Mouse (Mus musculus) WW6 (cell line): ENCODE results near the gene Aars2.

Source experiments
- DNase-seq: peaks from one replicate; pipeline ENCODE4 v3.0.0-alpha.2; 2013; ENCODE audit warnings: low read depth, low spot score

The Aars2 gene

DNA sequence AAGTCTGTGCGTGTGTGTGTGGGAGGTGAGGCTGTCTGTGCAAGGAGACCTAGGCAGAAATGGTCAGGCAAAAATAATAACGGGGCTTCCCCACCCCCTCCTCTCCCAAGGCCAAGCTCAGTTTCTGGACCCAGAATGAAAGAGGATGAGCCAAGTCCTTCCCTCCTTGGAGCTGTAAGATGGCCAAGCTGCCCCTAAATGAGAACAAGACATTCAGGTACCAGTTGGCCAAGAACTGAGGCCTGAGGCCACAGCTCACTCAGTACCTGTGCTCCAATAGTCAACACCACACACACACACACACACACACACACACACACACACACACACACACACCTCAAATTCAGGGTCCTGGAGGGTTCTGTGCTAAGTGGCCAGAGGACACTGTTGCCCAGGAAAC lies 36.1 kb downstream of the Aars2 start:
- DNase-seq: no peak

DNA sequence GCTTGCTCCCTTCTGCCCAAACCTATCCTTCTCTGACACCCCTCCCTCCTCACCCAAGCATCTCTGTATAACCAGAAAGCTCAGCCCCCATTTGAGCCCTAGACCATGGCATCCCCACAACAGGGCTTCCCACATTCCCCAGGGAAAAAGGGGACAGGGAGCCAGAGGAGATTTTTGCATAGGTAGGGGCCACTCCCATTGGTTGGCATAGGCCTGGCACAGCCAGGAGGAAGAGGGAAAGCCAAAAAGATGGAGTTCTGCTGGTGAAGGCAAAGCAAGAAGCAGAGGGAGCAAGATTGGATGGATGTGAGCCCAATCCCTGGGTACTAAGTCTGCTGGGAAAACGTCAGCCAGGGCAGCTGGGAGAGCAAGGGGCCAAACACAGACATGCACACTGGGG lies 36.5 kb downstream of the Aars2 start:
- DNase-seq: no peak

DNA sequence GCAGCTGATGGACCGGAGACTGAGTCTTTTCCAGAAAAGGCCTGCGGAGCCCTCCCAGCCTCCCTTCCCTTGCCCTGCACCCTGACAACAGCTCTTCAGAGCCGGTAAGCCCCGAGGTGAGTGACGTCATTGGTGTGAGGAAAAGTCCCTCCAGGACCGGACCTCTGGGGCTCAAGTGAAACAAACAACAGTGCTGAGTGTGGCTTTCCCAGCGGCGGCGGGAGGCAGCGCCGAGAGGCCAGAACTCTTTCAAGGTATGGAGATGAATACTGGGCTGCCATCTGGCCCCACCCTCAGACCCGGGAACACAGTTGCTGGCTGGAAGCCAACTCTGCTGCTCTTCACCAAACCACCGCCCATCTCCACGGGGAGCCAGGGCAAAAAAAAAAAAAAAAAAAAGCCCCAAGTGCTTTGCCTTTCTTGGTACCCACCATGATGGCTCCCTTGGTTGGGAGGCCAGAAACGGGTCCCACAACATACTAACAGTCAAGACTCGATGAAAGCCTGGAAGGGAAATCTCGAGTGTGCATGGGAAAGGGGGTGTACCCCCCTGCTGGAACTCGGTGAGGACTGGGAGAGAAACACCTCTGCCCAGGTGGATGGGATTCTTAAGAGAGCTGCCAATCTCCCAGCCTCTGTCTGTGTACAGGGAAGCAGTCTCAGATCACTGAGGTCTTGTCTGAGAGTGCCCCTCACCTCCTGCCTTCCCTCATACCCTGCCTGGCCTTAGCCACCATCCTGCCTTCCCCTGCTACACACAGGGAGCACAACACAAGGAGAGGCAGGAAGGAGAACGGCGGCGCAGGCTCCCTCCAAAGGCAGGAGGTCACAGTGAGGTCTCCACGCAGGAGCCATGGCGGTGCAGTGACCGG lies 37.6 kb downstream of the Aars2 start:
- no peak for DNase-seq

DNA sequence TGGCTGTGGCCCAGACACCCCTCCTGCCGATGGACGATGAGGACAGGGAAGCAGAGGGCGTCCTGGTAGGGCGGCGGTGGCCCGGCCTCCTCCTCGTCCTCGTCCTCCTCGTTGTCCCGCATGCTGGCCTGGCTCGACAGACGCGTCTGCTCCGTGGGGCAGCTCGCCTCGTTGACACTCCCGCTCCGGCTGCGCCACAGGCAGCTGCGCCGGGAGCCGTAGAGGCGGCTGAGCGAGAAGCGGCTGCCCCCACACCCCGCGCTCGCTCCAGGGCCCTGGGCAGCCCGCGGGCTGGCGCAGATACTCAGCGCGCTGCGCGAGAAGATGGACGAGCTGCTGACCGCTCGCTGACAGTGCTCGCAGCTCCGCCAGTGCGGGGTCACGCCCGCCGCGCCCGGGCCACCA lies 38.2 kb downstream of the Aars2 start:
- no peak for DNase-seq

DNA sequence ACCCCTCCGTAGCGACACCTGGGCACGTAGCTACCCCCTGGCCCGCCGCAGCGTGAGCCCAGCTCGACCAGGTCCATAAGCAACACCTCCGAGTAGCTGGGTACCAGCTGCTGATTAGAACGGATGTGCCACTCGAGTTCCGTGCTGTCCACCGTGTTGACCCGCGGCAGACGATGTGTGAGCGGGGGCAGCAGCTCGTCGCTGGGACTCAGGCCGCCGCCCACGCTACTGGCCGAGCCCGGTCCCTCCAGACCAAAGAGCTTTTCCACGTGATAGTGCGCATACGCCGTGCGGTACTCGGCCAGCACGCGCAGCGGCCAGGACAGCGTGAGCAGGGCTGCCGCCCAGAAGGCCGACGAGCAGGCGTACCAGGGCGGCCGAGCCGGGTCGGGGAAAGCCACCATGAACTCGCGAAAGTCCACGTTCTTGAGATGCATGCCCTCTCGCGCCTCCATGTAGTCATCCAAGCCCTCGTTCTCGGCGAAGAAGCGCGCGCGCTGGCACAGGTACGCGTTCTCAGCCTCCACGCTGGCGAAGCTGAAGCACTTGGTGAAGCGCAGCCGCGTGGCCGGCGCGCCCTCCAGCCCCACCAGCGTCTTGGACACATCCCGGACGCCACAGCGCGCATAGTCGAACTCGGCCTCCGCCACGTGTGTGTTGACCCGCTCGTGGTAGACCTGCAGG lies 38.8 kb downstream of the Aars2 start:
- DNase-seq: no peak

DNA sequence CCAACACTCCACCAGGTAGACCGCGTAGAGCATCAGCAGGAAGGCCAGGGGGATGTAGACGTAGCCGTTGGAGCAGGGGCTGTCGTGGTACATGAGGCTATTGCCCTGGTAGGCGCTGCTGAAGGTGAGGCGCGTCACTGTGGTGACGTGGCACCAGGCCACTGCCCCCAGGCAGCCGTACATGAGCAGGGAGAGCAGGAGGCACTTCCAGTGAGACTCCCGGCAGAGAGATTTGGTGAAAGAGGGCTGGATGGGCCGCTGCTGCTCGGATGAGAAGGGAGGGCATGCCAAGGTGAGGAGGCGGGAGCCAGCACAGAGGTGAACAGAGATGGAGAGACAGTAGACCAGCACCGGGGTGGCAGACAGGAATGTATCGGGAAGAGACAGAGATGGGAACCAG lies 40.3 kb downstream of the Aars2 start:
- no peak for DNase-seq

DNA sequence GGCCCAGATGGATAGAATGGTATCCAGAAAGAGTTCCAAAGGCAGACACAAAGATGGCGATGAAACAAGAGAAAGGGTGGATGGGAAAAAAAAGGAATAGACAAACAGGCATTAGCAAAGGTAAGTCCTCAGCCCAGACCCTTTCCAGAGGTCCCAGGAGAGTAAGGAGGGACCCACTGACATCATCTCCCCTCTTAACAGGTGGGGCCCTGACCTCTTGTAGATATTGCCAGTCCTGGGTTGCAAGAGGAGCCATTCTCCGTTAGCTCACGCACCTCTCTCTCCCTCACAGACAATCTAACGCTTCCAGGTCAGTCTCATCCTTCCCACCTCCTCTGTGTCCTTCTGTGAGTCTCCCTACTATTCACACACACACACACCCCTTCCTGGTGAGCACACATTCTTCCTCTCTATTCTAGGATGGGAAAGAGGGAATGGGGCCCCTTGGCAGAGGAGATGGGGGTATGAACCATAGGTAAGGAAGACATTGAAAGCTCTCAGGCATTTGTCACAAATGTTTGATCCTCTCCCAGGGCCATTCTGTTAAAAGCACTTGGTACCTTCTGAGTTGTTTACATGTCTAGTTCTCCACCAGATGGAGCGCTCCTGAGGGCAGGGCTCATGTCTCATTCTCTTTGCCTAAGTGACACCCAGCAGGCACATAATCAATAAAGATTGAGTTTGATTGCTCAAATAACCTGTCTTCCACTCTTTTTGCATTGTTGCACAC lies 41.0 kb downstream of the Aars2 start:
- DNase-seq: no peak

DNA sequence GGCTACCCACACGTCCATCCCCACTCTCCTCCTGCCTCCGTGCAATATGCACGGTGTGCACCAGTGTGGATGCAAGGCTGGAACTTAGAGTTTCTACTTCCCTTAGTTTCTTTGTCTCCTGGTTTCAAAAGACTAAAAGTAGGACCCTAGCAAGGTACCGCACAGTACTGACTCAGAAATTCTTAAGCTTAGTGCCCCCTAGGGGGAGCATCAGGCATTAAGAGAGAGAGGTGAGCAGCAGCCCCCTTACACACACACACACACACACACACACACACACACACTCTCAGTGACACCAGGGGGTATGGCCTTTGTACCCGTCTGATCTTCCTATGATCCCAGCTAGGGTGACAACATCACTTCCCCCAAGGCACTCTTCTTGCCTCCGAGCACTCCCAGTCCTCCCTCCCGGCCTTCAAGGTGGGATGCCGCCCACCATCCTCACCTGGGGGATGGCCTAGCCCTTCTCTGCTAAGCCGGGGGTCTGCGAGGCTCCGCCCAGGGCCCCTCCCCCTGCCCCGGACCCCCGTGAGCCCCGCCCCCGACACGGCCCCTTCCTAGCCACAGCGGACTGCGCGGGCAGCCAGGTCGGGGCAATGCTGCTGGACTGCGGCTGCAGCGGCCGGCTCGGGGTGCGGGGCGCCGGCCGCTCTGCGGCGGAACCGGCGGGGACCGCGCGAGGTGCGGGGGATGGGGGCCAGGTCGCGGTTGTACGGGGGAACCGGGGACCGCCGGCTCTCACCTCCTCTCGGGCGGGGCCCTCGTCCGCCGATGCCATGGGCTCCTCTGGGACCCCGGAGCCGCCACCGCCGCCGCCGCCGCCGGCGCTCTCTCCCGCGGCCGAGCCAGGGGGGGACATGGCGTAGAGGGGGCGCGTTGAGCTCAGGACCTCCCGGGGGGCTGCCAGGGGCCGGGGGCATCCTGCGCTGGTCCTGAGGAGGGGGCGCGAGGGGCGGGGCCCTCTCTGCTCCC lies 42.2 kb downstream of the Aars2 start:
- DNase-seq: no peak

DNA sequence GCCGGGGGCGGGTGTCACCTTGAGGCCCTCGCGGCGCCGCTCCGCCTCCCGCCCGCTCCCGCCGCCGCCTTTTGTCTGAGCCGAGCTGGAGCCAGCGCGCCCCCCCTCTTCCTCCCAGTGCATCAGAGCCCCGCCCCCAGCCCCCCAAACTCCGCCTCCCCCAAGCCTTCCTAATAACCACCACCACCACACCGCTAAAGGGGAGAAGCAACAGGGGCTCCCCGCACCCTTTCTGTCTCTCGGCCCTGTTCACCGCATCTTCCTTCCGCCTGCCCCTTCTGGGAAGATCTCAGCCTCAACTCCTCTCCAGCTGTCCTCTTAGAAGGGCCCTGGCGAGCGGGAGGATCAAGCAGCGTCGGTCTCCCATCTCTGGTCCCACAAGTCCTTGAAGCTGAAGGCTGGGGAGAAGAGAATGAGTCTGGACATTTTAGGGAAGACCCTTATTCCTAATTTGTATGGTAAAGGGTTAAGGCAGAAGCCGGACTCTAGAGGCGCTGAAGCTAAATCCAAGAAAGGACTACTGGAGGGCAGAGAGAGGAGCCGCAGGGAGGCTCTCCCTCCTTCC lies 43.1 kb downstream of the Aars2 start, which contains the start of gene Tmem151b:
Gene Tmem151b, minus strand, starts transcription at position 61 of the 565 bp plus-strand sequence.
- DNase-seq: no peak

DNA sequence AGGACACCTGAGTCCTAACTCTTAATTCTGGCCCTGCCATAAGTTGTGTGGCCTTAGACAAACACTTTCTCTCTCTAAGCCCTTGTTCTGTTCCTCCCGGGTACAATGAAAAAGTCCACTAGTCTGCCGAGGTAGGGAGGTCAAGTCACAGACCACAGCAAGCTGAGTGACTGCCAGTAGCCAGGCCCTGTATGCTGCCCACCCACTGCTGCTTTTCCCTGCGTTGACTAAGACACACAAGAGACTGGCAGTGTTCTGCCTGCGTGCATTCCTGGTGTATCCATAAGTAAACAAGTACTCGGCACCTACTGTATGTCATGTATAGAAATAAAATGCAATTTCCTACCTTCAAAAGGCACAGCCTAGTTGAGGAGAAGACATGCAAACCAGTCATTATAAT lies 43.6 kb downstream of the Aars2 start:
- no peak for DNase-seq

DNA sequence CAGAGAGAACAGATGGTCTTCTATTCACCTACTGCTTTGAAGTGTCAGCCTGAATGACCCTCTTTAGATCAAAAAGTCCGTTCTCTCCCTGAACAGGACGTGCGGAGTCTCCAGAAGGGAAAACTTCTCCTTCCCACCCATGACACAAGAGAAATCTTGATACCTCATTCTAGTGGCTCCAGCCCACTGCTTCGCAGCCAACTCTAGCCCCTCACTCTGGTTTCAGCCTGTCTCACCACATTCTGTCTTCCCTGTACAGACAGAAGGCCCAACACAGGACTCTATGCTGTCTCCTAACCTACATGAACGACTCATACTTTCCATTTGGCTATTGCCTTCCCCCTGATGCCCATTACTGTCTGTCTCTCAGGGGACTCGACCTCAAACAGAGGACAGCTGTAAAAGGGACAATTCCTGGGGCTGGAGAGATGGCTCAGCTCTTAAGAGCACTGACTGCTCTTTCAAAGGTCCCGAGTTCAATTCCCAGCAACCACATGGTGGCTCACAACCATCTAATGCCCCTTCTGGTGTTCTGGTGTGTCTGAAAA lies 44.7 kb downstream of the Aars2 start:
- DNase-seq: no peak

DNA sequence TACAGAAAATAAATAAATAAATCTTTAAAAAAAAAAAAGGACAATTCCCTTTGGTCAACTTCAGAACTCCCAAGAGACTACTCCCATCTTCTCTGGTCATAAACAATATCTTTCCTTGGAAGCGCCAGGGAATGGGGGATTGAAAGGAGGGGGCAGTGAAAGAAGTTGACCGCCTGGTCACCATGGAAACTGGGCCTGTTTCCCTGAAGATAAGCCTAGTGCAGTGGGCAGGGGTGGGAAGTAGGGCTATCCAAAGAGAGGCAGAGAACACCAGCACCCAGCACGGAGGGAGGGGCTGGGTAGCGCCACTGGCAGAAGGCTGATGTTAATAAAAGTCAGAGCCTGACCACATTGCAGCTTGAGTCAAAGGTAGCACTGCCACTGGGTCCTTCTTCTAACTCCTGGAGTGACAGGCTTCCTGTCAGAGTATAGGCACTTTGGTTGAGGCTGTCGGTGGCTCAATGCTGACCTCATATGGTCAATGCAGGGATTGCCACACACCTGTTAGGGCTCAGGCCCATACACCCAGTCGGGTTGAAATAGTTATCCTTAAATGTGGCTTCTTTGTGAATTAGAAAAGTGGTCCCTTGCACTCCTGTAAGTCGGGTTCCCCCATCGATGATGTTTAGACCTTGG lies 45.3 kb downstream of the Aars2 start:
- DNase-seq: no peak

DNA sequence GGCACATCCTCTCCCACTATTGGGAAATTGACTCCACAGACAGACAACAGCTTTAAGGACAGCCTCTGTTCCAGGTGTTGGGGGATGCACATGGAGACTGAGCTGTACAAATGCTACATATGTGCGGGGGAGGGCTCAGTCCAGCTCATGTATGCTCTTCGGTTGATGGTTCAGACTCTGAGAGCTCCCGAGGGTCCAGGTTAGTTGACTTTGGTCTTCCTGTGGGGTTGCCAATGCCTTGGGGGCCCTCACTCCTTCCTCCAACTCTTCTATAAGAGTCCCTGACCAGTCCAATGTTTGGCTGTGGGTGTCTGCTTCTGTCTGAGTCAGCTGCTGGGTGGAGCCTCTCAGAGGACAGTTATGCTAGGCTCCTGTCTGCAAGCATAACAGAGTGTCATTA lies 46.4 kb downstream of the Aars2 start:
- no peak for DNase-seq

DNA sequence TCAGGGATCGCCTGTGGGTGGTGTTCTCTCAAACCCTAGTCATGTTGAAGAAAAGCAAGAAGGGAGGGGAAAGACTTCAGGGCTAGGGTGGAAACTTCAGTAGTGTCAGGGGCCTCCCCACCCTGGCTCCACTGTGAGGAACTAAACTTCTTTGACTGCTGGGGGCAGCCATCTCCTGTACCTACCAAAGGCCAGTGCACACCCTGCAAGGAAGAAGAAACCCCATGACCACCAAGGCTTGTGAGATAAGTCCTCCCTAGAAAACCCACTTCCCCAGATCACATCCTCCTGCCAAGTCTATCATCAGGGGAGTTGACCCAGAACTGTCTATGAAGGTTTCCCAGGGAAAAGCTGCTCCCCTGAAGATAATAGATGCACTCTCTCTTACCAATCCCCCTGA lies 47.8 kb downstream of the Aars2 start:
- DNase-seq: no peak

DNA sequence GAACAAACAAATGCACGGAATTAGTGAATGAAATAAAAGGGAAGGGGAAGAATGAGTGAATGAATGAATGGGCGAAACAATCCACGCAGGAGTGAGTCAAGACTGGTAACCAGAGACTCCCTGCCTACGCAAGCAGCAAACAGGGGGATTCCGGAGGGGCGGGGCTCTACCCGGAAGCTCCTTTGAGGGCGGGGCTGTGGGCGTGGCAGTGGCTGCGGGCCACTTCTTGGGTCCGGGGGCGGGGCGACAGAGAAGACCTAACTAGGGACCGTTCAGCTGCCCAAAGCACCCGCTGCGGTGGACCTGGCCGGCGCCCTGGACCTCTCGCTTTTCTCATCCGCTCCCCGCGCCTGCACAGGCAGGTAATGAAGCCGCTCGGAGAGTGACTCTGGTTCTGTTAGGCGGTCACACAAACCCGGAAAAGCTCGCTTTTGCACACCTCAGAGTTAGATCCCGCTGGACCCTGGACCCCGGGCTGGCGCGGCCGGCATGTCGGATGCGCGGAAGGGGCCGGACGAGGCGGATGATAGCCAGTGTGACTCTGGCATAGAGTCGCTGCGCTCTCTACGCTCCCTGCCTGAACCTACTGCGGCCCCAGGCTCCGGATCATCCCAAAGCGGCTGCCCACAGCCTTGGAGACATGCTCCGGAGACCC lies 48.9 kb downstream of the Aars2 start, which contains the start of gene Nfkbie:
Gene Nfkbie, plus strand, starts transcription at position 252 of the 655 bp plus-strand sequence.
- no peak for DNase-seq

DNA sequence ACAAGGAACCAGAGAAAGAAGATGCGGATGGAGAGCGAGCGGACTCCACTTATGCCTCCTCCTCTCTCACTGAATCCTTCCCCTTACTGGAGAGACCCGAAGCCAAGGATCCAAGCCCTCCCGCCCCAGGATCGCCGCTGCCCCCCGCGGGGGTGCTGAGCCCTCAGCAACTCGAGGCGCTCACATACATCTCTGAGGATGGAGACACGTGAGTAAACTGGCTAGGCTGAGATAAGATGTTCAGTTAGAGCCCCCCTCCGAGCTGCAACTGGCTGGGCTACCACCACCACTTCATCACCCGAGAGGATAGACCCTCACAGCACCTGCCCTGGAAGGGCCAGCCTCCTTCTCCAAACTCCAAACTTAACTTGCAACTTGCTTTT lies 49.5 kb downstream of the Aars2 start:
- no peak for DNase-seq

DNA sequence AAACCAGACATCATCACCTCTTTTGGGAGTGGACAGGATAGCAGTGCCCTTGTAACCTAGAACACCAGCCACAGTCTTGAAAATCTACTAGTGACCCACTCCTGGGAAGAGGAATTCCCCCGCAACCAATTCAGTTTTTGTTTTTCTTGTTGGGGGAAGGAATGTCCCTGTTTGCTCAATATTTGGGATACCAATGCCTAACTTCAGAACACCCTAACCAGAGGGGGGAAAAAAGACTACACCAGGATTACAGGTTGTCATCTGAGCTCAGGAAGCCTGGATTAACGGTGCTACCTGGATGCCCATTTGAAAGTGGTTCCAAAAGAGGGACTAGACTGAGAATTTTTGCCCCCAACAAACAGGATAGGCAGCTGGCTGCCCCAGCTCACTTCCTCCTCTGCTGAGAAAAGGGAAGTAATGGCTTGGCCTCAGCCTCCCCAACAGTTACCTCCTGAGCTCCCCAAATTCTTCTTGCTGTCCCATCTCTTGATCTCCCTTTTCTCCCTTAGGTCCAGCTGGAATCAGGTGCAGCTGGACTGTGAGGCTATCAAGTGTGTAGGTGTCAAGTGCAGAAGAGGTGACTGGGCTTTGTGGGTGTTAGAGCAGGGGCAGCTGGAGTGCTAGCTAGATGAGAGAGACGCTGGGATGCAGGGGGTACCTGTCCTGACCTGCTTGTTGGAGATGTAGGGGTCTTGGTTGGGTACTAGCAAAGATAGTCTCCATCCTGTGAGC lies 50.0 kb downstream of the Aars2 start:
- no peak for DNase-seq

DNA sequence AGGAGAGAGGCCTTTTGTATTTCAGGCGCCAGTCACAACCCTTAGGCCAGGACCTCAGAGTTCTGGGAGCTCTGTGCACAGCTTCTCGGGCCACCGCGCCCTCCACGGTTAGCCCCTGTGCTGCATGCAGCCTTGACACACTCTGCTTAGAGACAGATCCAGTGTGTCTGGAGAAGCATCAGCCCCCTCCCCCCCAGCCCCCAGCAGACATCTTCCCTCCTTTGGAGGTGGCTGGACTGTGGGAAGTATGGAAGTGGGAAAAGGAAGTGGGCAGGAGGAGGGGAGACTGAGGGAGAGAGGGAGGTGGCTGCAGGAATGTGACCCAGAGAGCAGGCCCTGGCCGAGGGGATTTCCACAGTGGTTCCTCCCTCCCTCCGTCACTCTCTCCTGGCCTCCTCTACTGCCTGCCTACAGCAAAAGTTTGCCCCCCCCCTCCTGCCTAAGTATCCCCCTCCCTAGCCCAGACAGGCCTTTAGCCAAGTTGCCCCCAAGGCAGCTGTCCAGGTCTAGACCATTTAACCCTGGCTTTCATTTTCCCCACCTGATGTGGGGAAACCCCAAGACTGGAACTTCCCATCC lies 50.7 kb downstream of the Aars2 start:
- DNase-seq: no peak
